Mouse (Mus musculus) neutrophil, adult 5-6 weeks (primary cell): ENCODE measurements around the gene Rgs14. TPM values are rescaled to one million over a fixed set of nuclear protein-coding genes. Genes with fewer than 3 reads are reported as not detected.

Experiments used
- ATAC-seq: fragments of 151-379, 151-347 bp; 2 replicates; pipeline ENCODE4 v1.8.0; 2017; ENCODE audit warnings: mild to moderate bottlenecking, moderate TSS enrichment; ENCODE audit not compliant: insufficient number of reproducible peaks, poor library complexity, low FRiP score, severe bottlenecking; ENCODE audit errors: extremely low read depth
- total RNA-seq: library from RNA; stranded (forward); fragments of 200-1000 nt; gene quantifications from 2 replicates; pipeline ENCODE4 v1.2.3, GENCODE M21; 2017

The Rgs14 gene
- total RNA-seq, 1 experiment from 2014 or later, result 85.4 TPM

GRCm38 (mm10) chr13:55339259-55339658 lies 30.3 kb upstream of the Rgs14 start:
- ATAC-seq, result no peak

- ATAC-seq, result no peak
Measured at GRCm38 (mm10) chr13:55342469-55342868, 27.1 kb upstream of the Rgs14 start.

- ATAC-seq, result no peak
Measured at GRCm38 (mm10) chr13:55344286-55344685, 25.2 kb upstream of the Rgs14 start.

GRCm38 (mm10) chr13:55346745-55347144 lies 22.8 kb upstream of the Rgs14 start:
- no peak for ATAC-seq

- ATAC-seq, result no peak
Measured at GRCm38 (mm10) chr13:55361145-55361544, 8.4 kb upstream of the Rgs14 start.

- ATAC-seq, result no peak
Measured at GRCm38 (mm10) chr13:55361974-55362452, 7.5 kb upstream of the Rgs14 start.

GRCm38 (mm10) chr13:55362453-55363060 lies 7.0 kb upstream of the Rgs14 start, which contains the start of gene Lman2:
Gene Lman2 (minus strand): TSS chr13:55362783.
- peak; percentile 99 for ATAC-seq

GRCm38 (mm10) chr13:55368401-55368800 lies 1.1 kb upstream of the Rgs14 start:
- no peak for ATAC-seq

- ATAC-seq, result no peak
Measured at GRCm38 (mm10) chr13:55370234-55370633, 702 bp downstream of the Rgs14 start.

GRCm38 (mm10) chr13:55371007-55371681 lies 1.6 kb downstream of the Rgs14 start:
- no peak for ATAC-seq

GRCm38 (mm10) chr13:55371740-55372139 lies 2.2 kb downstream of the Rgs14 start:
- ATAC-seq, result no peak

GRCm38 (mm10) chr13:55374206-55374924 lies 4.8 kb downstream of the Rgs14 start:
- ATAC-seq, result no peak

GRCm38 (mm10) chr13:55375877-55376276 lies 6.3 kb downstream of the Rgs14 start:
- no peak for ATAC-seq

- ATAC-seq, result no peak
Measured at GRCm38 (mm10) chr13:55378907-55379580, 9.5 kb downstream of the Rgs14 start.

- ATAC-seq, result no peak
Measured at GRCm38 (mm10) chr13:55381790-55382189, 12.3 kb downstream of the Rgs14 start.

- ATAC-seq, result no peak
Measured at GRCm38 (mm10) chr13:55390644-55391043, 21.1 kb downstream of the Rgs14 start.

- ATAC-seq, result 0 out of 2 replicates have a peak, but pooled peaks have one; percentile 9
Measured at GRCm38 (mm10) chr13:55391626-55392029, 22.1 kb downstream of the Rgs14 start.

- ATAC-seq, result no peak
Measured at GRCm38 (mm10) chr13:55392933-55393332, 23.4 kb downstream of the Rgs14 start.

- no peak for ATAC-seq
Measured at GRCm38 (mm10) chr13:55398088-55398487, 28.6 kb downstream of the Rgs14 start, which contains the start of gene Slc34a1. Gene Slc34a1 (plus strand): TSS chr13:55398187.
